Mouse (Mus musculus) embryonic fibroblast, embryonic 13.5 days (primary cell): ENCODE measurements around the gene Vps18. TPM values are rescaled to one million over a fixed set of nuclear protein-coding genes. Genes with fewer than 3 reads are reported as not detected.

Experiments
- H3K27ac ChIP-seq: 2 replicates; pipeline ENCODE4 v1.5.1; 2012; ENCODE audit warnings: low read length, control low read depth, inconsistent platforms; ENCODE audit not compliant: insufficient read depth
- H3K4me1 ChIP-seq: 2 replicates; pipeline ENCODE4 v1.6.1; 2011; ENCODE audit warnings: low read length; ENCODE audit not compliant: control insufficient read depth, insufficient read depth
- H3K4me3 ChIP-seq: 2 replicates; pipeline ENCODE4 v1.5.1; 2011; ENCODE audit warnings: mild to moderate bottlenecking, control low read depth, low read length; ENCODE audit not compliant: insufficient read depth
- CTCF ChIP-seq: IDR thresholded peaks from 2 replicates; pipeline ENCODE4 v1.5.1; 2011; ENCODE audit warnings: mild to moderate bottlenecking, control low read depth, low read length, moderate library complexity, borderline replicate concordance; ENCODE audit not compliant: insufficient read depth
- POLR2A ChIP-seq: IDR thresholded peaks from 2 replicates; pipeline ENCODE4 v1.6.1; 2011; ENCODE audit warnings: low read depth, mild to moderate bottlenecking, control low read depth, low read length, moderate library complexity
- polyA plus RNA-seq: library from polyadenylated mRNA; stranded (reverse); fragments of >200 nt; gene quantifications from 2 replicates; pipeline ENCODE4 v1.2.4, GENCODE M21; 2011; ENCODE audit warnings: low read depth; ENCODE audit not compliant: missing spikeins, insufficient read length

Vps18 gene
- polyA plus RNA-seq, result 11.8 and 12.7 TPM in 2 replicates

- Histone ChIP-seq H3K4me3 (peak within 1 kb of the TSS; percentile 92), H3K27ac (no peak within 1 kb of the TSS), H3K4me1 (no peaks in the 10 kb centered on the region; the same call in 1 of the 2 replicates)
- TF ChIP-seq CTCF (peak; percentile 92), POLR2A (peak; percentile 80)
Measured at GRCm38 (mm10) chr2:119288270-119288882, at the start of gene Vps18. Vps18 (plus strand) TSS chr2:119288740.

GRCm38 (mm10) chr2:119240075-119240818 is 48.3 kb upstream of the Vps18 start:
- no peaks in the 10 kb centered on the region for H3K4me1 ChIP-seq
- no peak overlapping the region for H3K4me3 ChIP-seq
- H3K27ac ChIP-seq, result no peak overlapping the region
- TF ChIP-seq POLR2A (no peak), CTCF (no peak)

- TF ChIP-seq POLR2A, result no peak
- Histone ChIP-seq H3K4me3 (no peak overlapping the region), H3K4me1 (no peaks in the 10 kb centered on the region), H3K27ac (no peak overlapping the region)
Measured at GRCm38 (mm10) chr2:119240819-119241186, 47.7 kb upstream of the Vps18 start.

- no peaks in the 10 kb centered on the region for H3K4me1 ChIP-seq
- H3K4me3 ChIP-seq, result no peak overlapping the region
- TF ChIP-seq CTCF (no peak), POLR2A (no peak)
- H3K27ac ChIP-seq, result no peak overlapping the region
Measured at GRCm38 (mm10) chr2:119242548-119242947, 46.0 kb upstream of the Vps18 start.

GRCm38 (mm10) chr2:119245246-119245645 is 43.3 kb upstream of the Vps18 start:
- Histone ChIP-seq H3K4me1 (no peaks in the 10 kb centered on the region), H3K27ac (no peak overlapping the region), H3K4me3 (no peak overlapping the region)
- TF ChIP-seq CTCF (no peak), POLR2A (no peak)

- no peak overlapping the region for H3K4me3 ChIP-seq
- H3K27ac ChIP-seq, result no peak overlapping the region
- TF ChIP-seq CTCF, result no peak
- TF ChIP-seq POLR2A, result no peak
- no peaks in the 10 kb centered on the region for H3K4me1 ChIP-seq
Measured at GRCm38 (mm10) chr2:119247904-119248303, 40.6 kb upstream of the Vps18 start.

GRCm38 (mm10) chr2:119249592-119250061 is 38.9 kb upstream of the Vps18 start:
- Histone ChIP-seq H3K4me3 (no peak overlapping the region), H3K4me1 (no peaks in the 10 kb centered on the region), H3K27ac (no peak overlapping the region)
- TF ChIP-seq POLR2A (no peak), CTCF (no peak)

GRCm38 (mm10) chr2:119250377-119250776 is 38.2 kb upstream of the Vps18 start:
- Histone ChIP-seq H3K4me1 (no peaks in the 10 kb centered on the region), H3K4me3 (no peak overlapping the region), H3K27ac (no peak overlapping the region)
- TF ChIP-seq CTCF, result no peak
- TF ChIP-seq POLR2A, result no peak

- Histone ChIP-seq H3K4me3 (no peak overlapping the region), H3K27ac (no peak overlapping the region), H3K4me1 (no peaks in the 10 kb centered on the region)
- TF ChIP-seq CTCF (peak; percentile 79), POLR2A (no peak)
Measured at GRCm38 (mm10) chr2:119250826-119251478, 37.6 kb upstream of the Vps18 start.

- Histone ChIP-seq H3K4me1 (no peaks in the 10 kb centered on the region), H3K4me3 (no peak overlapping the region), H3K27ac (no peak overlapping the region)
- TF ChIP-seq CTCF (no peak), POLR2A (no peak)
Measured at GRCm38 (mm10) chr2:119254976-119255375, 33.6 kb upstream of the Vps18 start.
